Mouse (Mus musculus) heart, adult 8-10 months (tissue): ENCODE data around the gene Sigirr. TPM values are rescaled to one million over a fixed set of nuclear protein-coding genes. Genes with fewer than 3 reads are reported as not detected.

Source experiments
- DNase-seq: peaks from one replicate; pipeline ENCODE4 v3.0.0; 2022; ENCODE audit warnings: low spot score
- total RNA-seq, 4 experiments: library from RNA; stranded (reverse); gene quantifications; 2 replicates each; pipeline ENCODE4 v1.2.4; 2022

Gene Sigirr
- total RNA-seq, 4 experiments from 2014 or later, result 4.8 to 6.5 (median 5.6) TPM

GRCm38 (mm10) chr7:141060426-141061242, 39.7 kb downstream of the Sigirr start, which contains the start of gene B4galnt4:
TSS of gene B4galnt4 (plus strand) at chr7:141061104.
- DNase-seq, result peak; percentile 23

- DNase-seq, result no peak
These were observed 40.4 kb downstream of the Sigirr start for GRCm38 (mm10) chr7:141059929-141060328.

GRCm38 (mm10) chr7:141058601-141059341, 41.6 kb downstream of the Sigirr start:
- no peak for DNase-seq

- DNase-seq, result no peak
These were observed 42.8 kb downstream of the Sigirr start for GRCm38 (mm10) chr7:141057541-141057940.

GRCm38 (mm10) chr7:141056976-141057375, 43.4 kb downstream of the Sigirr start:
- no peak for DNase-seq

- no peak for DNase-seq
These were observed 44.6 kb downstream of the Sigirr start for GRCm38 (mm10) chr7:141055785-141056184.

GRCm38 (mm10) chr7:141052421-141052820, 48.0 kb downstream of the Sigirr start:
- DNase-seq, result no peak

GRCm38 (mm10) chr7:141052016-141052415, 48.4 kb downstream of the Sigirr start:
- DNase-seq, result no peak

- DNase-seq, result no peak
These were observed 49.2 kb downstream of the Sigirr start for GRCm38 (mm10) chr7:141051060-141051685.

GRCm38 (mm10) chr7:141049326-141049725, 51.0 kb downstream of the Sigirr start:
- no peak for DNase-seq

GRCm38 (mm10) chr7:141048226-141049218, 51.9 kb downstream of the Sigirr start:
- peak; percentile 95 for DNase-seq

- peak; percentile 92 for DNase-seq
These were observed 52.7 kb downstream of the Sigirr start for GRCm38 (mm10) chr7:141047581-141048225.

GRCm38 (mm10) chr7:141046931-141047580, 53.3 kb downstream of the Sigirr start:
- peak; percentile 59 for DNase-seq

- no peak for DNase-seq
These were observed 57.8 kb downstream of the Sigirr start for GRCm38 (mm10) chr7:141042539-141042938.

- DNase-seq, result peak; percentile 80
These were observed 58.7 kb downstream of the Sigirr start for GRCm38 (mm10) chr7:141041661-141042060.

Other genes with a start within 250 kb of the Sigirr start
- not detected for gene Gm45785, start 244.2 kb downstream of the Sigirr start, total RNA-seq
- 10 to 100 TPM; 22.3 to 24.4 (median 23.3) TPM for gene Ric8a, start 243.6 kb downstream of the Sigirr start, total RNA-seq
- 10 to 100 TPM in 1 of 4 experiments, 1 to 10 TPM in 3; 7.9 to 11.8 (median 8.8) TPM for gene Bet1l, start 243.0 kb downstream of the Sigirr start, total RNA-seq
- gene Psmd13, start 218.6 kb downstream of the Sigirr start, total RNA-seq, result 10 to 100 TPM; 80.4 to 85.4 (median 84.0) TPM
- 10 to 100 TPM; 67.8 to 72.6 (median 69.6) TPM for gene Sirt3, start 218.3 kb downstream of the Sigirr start, total RNA-seq
- gene Cox8b, start 200.1 kb downstream of the Sigirr start, total RNA-seq, result 1,000 to 10,000 TPM; 2,926 to 3,503 (median 3,138) TPM
- not detected for gene Nlrp6, start 179.7 kb downstream of the Sigirr start, total RNA-seq
- gene Pgghg, start 159.2 kb downstream of the Sigirr start, total RNA-seq, result 1 to 10 TPM; 3.8 to 5.3 (median 4.3) TPM
- under 1 TPM in 3 of 4 experiments, not detected in 1; 0.35 to 0.72 (median 0.37) TPM for gene Ifitm5, start 150.3 kb downstream of the Sigirr start, total RNA-seq
- not detected for gene Gm45717, start 144.6 kb downstream of the Sigirr start, total RNA-seq
- 100 to 1,000 TPM in 1 of 4 experiments, 10 to 100 TPM in 3; 86.2 to 101 (median 90.3) TPM for gene Ifitm2, start 144.6 kb downstream of the Sigirr start, total RNA-seq
- gene Ifitm1, start 133.4 kb downstream of the Sigirr start, total RNA-seq, result 1 to 10 TPM; 1.6 to 6.3 (median 5.0) TPM
- gene Ifitm3, start 89.8 kb downstream of the Sigirr start, total RNA-seq, result 100 to 1,000 TPM in 1 of 4 experiments, 10 to 100 TPM in 3; 83.5 to 104 (median 88.4) TPM
- gene Ifitm6, start 82.6 kb downstream of the Sigirr start, total RNA-seq, result 1 to 10 TPM in 1 of 4 experiments, not detected in 3; 4.9 TPM
- gene Gm17387, start 71.4 kb downstream of the Sigirr start, total RNA-seq, result not detected
- not detected for gene B4galnt4, start 39.5 kb downstream of the Sigirr start, total RNA-seq
- under 1 TPM; 0.19 to 0.35 (median 0.27) TPM for gene Pkp3, start 22.4 kb downstream of the Sigirr start, total RNA-seq
- gene Ano9, start 17.2 kb upstream of the Sigirr start, total RNA-seq, result under 1 TPM in 3 of 4 experiments, not detected in 1; 0.08 to 0.41 (median 0.14) TPM
- 10 to 100 TPM; 28.0 to 35.8 (median 29.7) TPM for gene Ptdss2, start 21.8 kb upstream of the Sigirr start, total RNA-seq
- 10 to 100 TPM; 71.3 to 75.2 (median 72.9) TPM for gene Rnh1, start 72.3 kb upstream of the Sigirr start, total RNA-seq
- gene Hras, start 93.4 kb upstream of the Sigirr start, total RNA-seq, result 100 to 1,000 TPM in 1 of 4 experiments, 10 to 100 TPM in 3; 81.0 to 107 (median 87.7) TPM
- 1 to 10 TPM; 1.8 to 3.4 (median 3.0) TPM for gene Lrrc56, start 93.6 kb upstream of the Sigirr start, total RNA-seq
- gene Lmntd2, start 113.5 kb upstream of the Sigirr start, total RNA-seq, result not detected
- under 1 TPM in 3 of 4 experiments, not detected in 1; 0.66 to 0.90 (median 0.73) TPM for gene Rassf7, start 115.3 kb upstream of the Sigirr start, total RNA-seq
- gene Phrf1, start 128.2 kb upstream of the Sigirr start, total RNA-seq, result 10 to 100 TPM; 26.2 to 38.2 (median 31.9) TPM
- 1 to 10 TPM; 1.7 to 2.4 (median 2.1) TPM for gene Irf7, start 165.9 kb upstream of the Sigirr start, total RNA-seq
- gene Cdhr5, start 176.2 kb upstream of the Sigirr start, total RNA-seq, result not detected
- not detected for gene Sct, start 178.6 kb upstream of the Sigirr start, total RNA-seq
- not detected for gene Drd4, start 191.4 kb upstream of the Sigirr start, total RNA-seq
- 10 to 100 TPM; 10.8 to 14.7 (median 12.7) TPM for gene Deaf1, start 227.1 kb upstream of the Sigirr start, total RNA-seq
- 10 to 100 TPM; 13.7 to 16.6 (median 15.5) TPM for gene Tmem80, start 227.2 kb upstream of the Sigirr start, total RNA-seq
- 1 to 10 TPM; 3.7 to 5.0 (median 3.9) TPM for gene Eps8l2, start 238.3 kb upstream of the Sigirr start, total RNA-seq